Mouse (Mus musculus): ENCODE data around the gene Mlph.

GRCm38 (mm10) chr1:90870581-90870980 lies 44.3 kb upstream of the Mlph start:
- no peak for TF ChIP-seq POLR2A (IDR thresholded peaks at IDR 0.05; ENCODE audit: extremely low read depth, insufficient read depth, low read length)
- TF ChIP-seq CTCF (IDR thresholded peaks at IDR 0.05; ENCODE audit: low read depth, low read length) = no peak

Measured in liver, adult 2 months (tissue).